19 mouse cellular contexts compared by ENCODE assay signal in genomic region chr8:121930047-121930446, GRCm38 (mm10). TPM values are rescaled to one million over a fixed set of nuclear protein-coding genes. Genes with fewer than 3 reads are reported as not detected.
"Had no signal": no experiment of that assay in that cellular context is flagged by ENCODE, and none has a peak within 500 bp of the region (broad histone marks: within the 10 kb centered on the region; RNA-seq: fewer than 3 reads in every experiment).

No protein-coding gene starts in this region.

- H3K9me3 ChIP-seq: neural tube, embryonic 15.5 days; stomach, embryonic 15.5 days had no signal

- H3K36me3 ChIP-seq: neural tube, embryonic 15.5 days; stomach, embryonic 15.5 days had no signal

- H3K9ac ChIP-seq: neural tube, embryonic 15.5 days; stomach, embryonic 15.5 days had no signal

- H3K27me3 ChIP-seq: neural tube, embryonic 15.5 days; stomach, embryonic 15.5 days had no signal

- H3K4me3 ChIP-seq: neural tube, embryonic 15.5 days; stomach, embryonic 15.5 days had no signal

- DNase-seq: retina, postnatal 1 day; right cerebral cortex, adult 18-20 months; right cerebral cortex, postnatal 14 days; right cerebral cortex, postnatal 25 days; right cerebral cortex, postnatal 4 days; spleen, adult 18-20 months; thymus, adult 18-20 months; thymus, adult 2 months; thymus, postnatal 14 days; thymus, postnatal 25 days; thymus, postnatal 36 days; thymus, postnatal 4 days had no signal

- H3K27ac ChIP-seq: neural tube, embryonic 15.5 days; stomach, embryonic 15.5 days; stomach, postnatal 0 days had no signal

- H3K4me2 ChIP-seq: neural tube, embryonic 15.5 days; stomach, embryonic 15.5 days had no signal

RNA-seq across cellular contexts. Expression of gene Car5a, which starts 14.7 kb away (rescaled TPM):
- total RNA-seq: neutrophil, adult 5-6 weeks had no signal
- polyA plus RNA-seq: stomach, embryonic 14.5 days; testis, adult 2 months; thymus, adult 2 months; urinary bladder, adult 2 months had no signal
